Mouse (Mus musculus) heart, embryonic 11.5 days (tissue): ENCODE measurements around the gene Cldn14. TPM values are rescaled to one million over a fixed set of nuclear protein-coding genes. Genes with fewer than 3 reads are reported as not detected.
"Not testable (repeated sequence)": the region's sequence is repeated elsewhere in the genome, so short reads cannot be mapped to it uniquely, and the experiment has no call there.

Experiments
- ATAC-seq: fragments of 200-750 bp; cut with Nextera tagmentation; replicated peaks from 2 replicates; pipeline ENCODE4 v1.8.0; 2017; ENCODE audit warnings: moderate library complexity; ENCODE audit not compliant: insufficient number of reproducible peaks, low FRiP score, low TSS enrichment
- H3K27ac ChIP-seq: fragments of 300-500 bp; sonication (generic); 2 replicates; pipeline ENCODE4 v1.5.1; 2014; ENCODE audit warnings: mild to moderate bottlenecking, low read depth, low read length
- H3K27me3 ChIP-seq: fragments of 300-500 bp; sonication (generic); 2 replicates; pipeline ENCODE4 v1.6.1; 2014; ENCODE audit warnings: mild to moderate bottlenecking, low read length, mixed read lengths; ENCODE audit not compliant: control insufficient read depth, insufficient read depth
- H3K36me3 ChIP-seq: fragments of 300-500 bp; sonication (generic); 2 replicates; pipeline ENCODE4 v1.6.1; 2014; ENCODE audit warnings: mild to moderate bottlenecking, low read length, moderate library complexity, mixed read lengths; ENCODE audit not compliant: control insufficient read depth, insufficient read depth
- H3K4me1 ChIP-seq: fragments of 300-500 bp; sonication (generic); 2 replicates; pipeline ENCODE4 v1.6.1; 2014; ENCODE audit warnings: low read length; ENCODE audit not compliant: control insufficient read depth, insufficient read depth
- H3K4me2 ChIP-seq: fragments of 300-500 bp; sonication (generic); 2 replicates; pipeline ENCODE4 v1.6.1; 2014; ENCODE audit warnings: mild to moderate bottlenecking, moderate library complexity
- H3K4me3 ChIP-seq: fragments of 300-500 bp; sonication (generic); 2 replicates; pipeline ENCODE4 v1.5.1; 2014; ENCODE audit warnings: low read depth, low read length
- H3K9ac ChIP-seq: fragments of 300-500 bp; sonication (generic); 2 replicates; pipeline ENCODE4 v1.6.1; 2014; ENCODE audit warnings: mild to moderate bottlenecking, low read depth, low read length, moderate library complexity
- H3K9me3 ChIP-seq: fragments of 300-500 bp; sonication (generic); replicated peaks from 2 replicates; pipeline ENCODE4 v1.6.1; 2016; ENCODE audit warnings: low read length; ENCODE audit not compliant: control insufficient read depth
- WGBS: fragments of 180-500 bp; shearing (Covaris S2); extraction: QIAGEN DNeasy Blood & Tissue Kit; methylation state at CpG from one replicate; pipeline ENCODE4 v1.1.7; 2014; ENCODE audit not compliant: insufficient replicate concordance; 5-methylcytosine and 5-hydroxymethylcytosine counted together
- polyA plus RNA-seq: library from polyadenylated mRNA; unstranded; fragments of >200 nt; fragmentation: Nextera tagmentation; extraction: Ambion mirVana; gene quantifications from 2 replicates; pipeline ENCODE4 v1.2.1, GENCODE M21; 2014

Cldn14 gene
- polyA plus RNA-seq, 1 experiment from 2014 or later: 0.13 TPM

DNA sequence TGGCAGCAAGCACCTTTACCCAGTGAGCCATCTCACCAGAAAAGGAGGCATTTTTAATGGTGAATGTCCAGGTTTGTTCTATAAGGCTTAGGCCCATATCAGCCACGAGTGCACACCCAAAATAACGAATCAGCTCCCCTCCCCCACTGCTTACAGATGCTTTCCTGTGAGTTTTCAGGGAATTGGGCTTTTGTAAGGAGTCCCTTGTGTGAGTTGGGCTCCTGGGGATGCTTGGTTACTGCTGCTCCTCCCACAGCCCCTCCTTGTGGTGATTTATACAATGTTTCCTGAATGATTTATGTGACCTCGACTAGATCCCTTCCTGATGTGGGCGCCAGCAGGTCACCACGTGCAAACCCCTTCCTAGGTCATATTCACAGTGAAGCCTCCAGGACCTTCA lies 9.7 kb downstream of the Cldn14 start:
- Histone ChIP-seq H3K4me1 (no peaks in the 10 kb centered on the region), H3K9me3 (no peaks in the 10 kb centered on the region), H3K4me2 (no peak overlapping the region), H3K27ac (no peak overlapping the region), H3K4me3 (no peak overlapping the region), H3K36me3 (no peaks in the 10 kb centered on the region), H3K27me3 (no peaks in the 10 kb centered on the region), H3K9ac (no peak overlapping the region)
- 63% methylated on average over 5 of the region's 5 CpGs for WGBS
- ATAC-seq: no peak

DNA sequence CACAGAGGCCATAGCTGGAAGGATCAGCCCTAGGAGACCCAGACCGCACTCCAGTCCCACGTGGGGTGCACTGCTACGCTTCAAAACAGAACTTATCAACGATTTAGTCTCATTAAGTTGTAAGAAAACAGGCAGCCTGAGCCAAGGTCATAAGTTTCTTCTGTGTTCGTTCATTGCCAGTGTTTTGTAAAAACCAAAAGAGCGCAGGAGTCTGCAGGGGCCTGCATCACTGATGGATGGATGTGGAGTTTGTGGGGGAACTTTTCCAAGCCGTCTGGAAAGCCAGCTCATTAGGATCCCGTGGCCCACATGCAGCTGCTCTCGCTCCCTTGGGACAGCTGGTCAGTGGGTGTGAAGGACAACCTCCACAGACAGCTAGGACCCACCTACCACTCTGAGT lies 25.1 kb downstream of the Cldn14 start:
- Histone ChIP-seq H3K9ac (no peak overlapping the region), H3K4me3 (no peak overlapping the region), H3K36me3 (no peaks in the 10 kb centered on the region), H3K9me3 (no peaks in the 10 kb centered on the region), H3K4me1 (no peaks in the 10 kb centered on the region), H3K4me2 (no peak overlapping the region), H3K27ac (no peak overlapping the region), H3K27me3 (no peaks in the 10 kb centered on the region)
- ATAC-seq: no peak
- 76% methylated on average over 9 of the region's 9 CpGs for WGBS

DNA sequence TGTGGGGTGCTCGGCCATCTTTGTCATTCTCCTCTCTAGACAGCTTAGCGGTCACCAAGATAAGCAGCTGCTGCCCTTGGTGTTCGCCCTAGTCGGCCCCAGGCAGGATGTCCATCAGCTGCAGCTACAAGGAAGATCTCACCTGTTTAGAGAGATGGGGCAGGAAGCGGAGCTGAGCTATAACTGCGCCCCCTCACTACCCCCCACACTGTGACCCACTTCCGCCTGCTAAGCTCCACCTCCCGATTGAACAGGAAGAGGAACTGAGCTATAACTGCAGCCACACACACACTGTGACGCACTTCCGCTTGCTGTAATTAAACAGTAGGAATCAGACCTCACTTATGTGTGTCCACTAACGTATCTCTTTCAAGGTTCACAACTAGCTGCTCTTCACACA lies 26.3 kb downstream of the Cldn14 start:
- H3K9me3 ChIP-seq: no peaks in the 10 kb centered on the region
- H3K9ac ChIP-seq: no peak overlapping the region
- no peaks in the 10 kb centered on the region for H3K4me1 ChIP-seq
- WGBS: 72% methylated on average over 11 of the region's 11 CpGs
- no peak overlapping the region for H3K27ac ChIP-seq
- H3K4me3 ChIP-seq: no peak overlapping the region
- ATAC-seq: no peak
- no peaks in the 10 kb centered on the region for H3K27me3 ChIP-seq
- no peak overlapping the region for H3K4me2 ChIP-seq
- no peaks in the 10 kb centered on the region for H3K36me3 ChIP-seq

DNA sequence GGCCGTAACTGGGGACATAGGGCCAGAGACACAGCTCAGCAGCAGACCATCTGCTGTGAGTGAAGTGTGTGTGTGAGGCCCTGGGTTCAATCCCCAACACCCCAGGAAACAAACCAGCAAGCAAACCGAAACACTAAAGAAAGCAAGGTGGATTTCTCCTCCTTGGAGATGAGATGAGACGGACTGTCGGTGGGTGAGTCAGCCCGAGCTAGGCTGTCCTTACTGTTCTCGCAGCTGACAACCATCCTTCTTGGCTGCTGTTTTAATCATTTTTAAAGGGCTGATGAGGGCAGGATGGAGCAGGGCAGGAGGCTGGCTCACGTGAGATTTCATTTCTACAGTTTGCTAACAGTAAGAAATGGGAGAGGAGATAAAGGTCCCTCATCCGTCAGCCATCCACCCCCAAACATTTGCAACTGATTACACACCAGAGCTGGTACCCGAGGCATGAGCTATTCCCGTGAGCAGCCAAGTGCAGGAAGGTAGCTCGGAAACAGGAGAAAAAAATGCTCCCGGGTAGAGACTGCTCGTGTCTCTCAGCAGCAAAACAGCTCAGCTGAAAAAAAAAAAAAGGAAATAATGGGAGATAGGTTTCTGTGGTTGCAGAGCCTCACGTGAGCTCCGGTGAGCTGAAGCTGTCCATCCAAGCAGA lies 27.3 kb downstream of the Cldn14 start:
- Histone ChIP-seq H3K27me3 (no peaks in the 10 kb centered on the region), H3K4me3 (no peak overlapping the region), H3K4me1 (no peaks in the 10 kb centered on the region), H3K27ac (no peak overlapping the region), H3K36me3 (no peaks in the 10 kb centered on the region), H3K4me2 (no peak overlapping the region), H3K9me3 (no peaks in the 10 kb centered on the region), H3K9ac (no peak overlapping the region)
- ATAC-seq: no peak
- WGBS: 50% methylated on average over 15 of the region's 15 CpGs

DNA sequence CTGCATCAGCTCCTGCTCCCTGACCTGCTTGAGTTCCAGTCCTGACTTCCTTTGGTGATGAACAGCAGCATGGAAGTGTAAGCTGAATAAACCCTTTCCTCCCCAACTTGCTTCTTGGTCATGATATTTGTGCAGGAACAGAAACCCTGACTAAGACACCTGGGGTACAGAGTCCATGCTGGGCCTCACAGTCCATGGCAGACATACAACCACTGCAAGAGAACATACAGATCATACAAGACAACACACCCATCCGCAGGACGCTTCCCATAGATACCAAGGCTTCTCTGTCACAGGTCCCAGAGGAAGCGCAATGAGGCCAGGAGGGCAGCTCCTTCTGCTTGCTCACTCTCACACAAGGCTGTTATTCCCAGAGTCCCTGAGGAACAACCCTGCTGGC lies 28.3 kb downstream of the Cldn14 start:
- 70% methylated on average over 3 of the region's 3 CpGs for WGBS
- not testable (repeated sequence) for H3K27me3 ChIP-seq

DNA sequence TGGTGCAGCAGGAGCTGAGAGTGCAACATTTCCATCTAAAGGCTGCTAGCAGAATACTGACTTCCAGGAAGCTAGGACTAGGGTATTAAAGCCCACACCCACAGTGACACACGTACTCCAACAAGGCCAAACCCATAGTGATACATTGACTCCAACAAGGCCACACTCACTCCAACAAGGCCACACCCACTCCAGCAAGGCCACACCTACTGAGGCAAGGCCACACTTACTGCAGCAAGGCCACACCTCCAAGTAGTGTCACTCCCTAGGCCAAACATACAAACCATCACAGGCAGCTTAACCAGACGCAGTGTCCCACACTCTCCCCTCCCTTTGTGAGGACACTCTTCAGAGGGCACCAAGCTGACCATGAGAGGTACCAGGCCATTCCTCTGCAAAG lies 29.3 kb downstream of the Cldn14 start:
- no peaks in the 10 kb centered on the region for H3K4me1 ChIP-seq
- no peak overlapping the region for H3K9ac ChIP-seq
- no peak overlapping the region for H3K27ac ChIP-seq
- 69% methylated on average over 2 of the region's 2 CpGs for WGBS
- H3K9me3 ChIP-seq: no peaks in the 10 kb centered on the region; the same call in 1 of the 2 replicates
- no peak overlapping the region for H3K4me3 ChIP-seq
- ATAC-seq: no peak
- H3K36me3 ChIP-seq: no peaks in the 10 kb centered on the region
- no peak overlapping the region for H3K4me2 ChIP-seq
- H3K27me3 ChIP-seq: no peaks in the 10 kb centered on the region

More for the DNA sequence above, 28.3 kb downstream of the Cldn14 start:
- not testable (repeated sequence) for H3K4me1 ChIP-seq, ATAC-seq, H3K27ac ChIP-seq, H3K4me2 ChIP-seq, H3K9me3 ChIP-seq, H3K4me3 ChIP-seq, H3K9ac ChIP-seq, H3K36me3 ChIP-seq

DNA sequence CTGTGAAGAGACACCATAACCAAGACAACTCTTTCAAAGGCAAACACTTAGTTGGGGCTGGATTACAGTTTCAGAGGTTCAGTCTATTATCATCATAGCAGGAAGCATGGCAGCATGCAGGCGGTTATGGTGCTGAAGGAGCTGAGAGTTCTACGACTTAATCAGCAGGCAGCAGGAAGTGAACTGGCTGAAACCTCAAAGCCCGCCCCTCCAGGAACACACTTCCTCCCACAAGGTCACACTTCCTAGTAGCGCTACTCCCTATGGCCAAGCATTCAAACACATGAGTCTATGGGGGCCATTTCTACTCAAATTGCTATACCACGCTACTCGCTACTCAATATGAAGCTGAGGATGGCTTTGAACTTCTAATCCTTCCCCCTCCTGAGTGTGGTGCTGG lies 31.1 kb downstream of the Cldn14 start:
- Histone ChIP-seq H3K27me3 (no peaks in the 10 kb centered on the region), H3K27ac (no peak overlapping the region), H3K4me2 (no peak overlapping the region), H3K36me3 (no peaks in the 10 kb centered on the region), H3K9ac (no peak overlapping the region), H3K4me3 (no peak overlapping the region), H3K4me1 (no peaks in the 10 kb centered on the region), H3K9me3 (no peaks in the 10 kb centered on the region; the same call in 1 of the 2 replicates)
- no peak for ATAC-seq
- whole genome bisulfite sequencing: 83% methylated on average over 6 of the region's 6 CpGs

DNA sequence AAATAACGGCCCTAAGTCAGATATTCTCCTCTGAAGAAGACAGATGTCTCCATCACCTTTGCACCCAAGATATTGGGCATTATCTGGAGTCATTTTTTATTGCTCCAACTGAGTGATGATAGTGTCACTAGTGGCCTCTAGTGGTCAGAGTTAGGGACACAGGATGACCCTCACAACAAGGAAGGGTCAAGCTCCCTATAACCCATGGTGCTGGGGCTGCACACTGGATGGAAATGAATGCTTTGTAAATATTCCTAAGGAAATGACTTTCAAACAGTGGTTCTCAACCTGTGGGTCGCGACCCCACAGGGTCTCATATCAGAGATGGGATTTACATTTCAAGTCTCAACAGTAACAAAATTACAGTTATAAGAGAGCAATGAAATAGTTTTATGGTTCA lies 31.7 kb downstream of the Cldn14 start:
- H3K4me3 ChIP-seq: no peak overlapping the region
- 37% methylated on average over 3 of the region's 3 CpGs for WGBS
- ATAC-seq: no peak
- no peaks in the 10 kb centered on the region for H3K36me3 ChIP-seq
- no peaks in the 10 kb centered on the region for H3K4me1 ChIP-seq
- H3K9me3 ChIP-seq: no peaks in the 10 kb centered on the region; the same call in 1 of the 2 replicates
- H3K4me2 ChIP-seq: no peak overlapping the region
- no peaks in the 10 kb centered on the region for H3K27me3 ChIP-seq
- H3K27ac ChIP-seq: no peak overlapping the region
- H3K9ac ChIP-seq: no peak overlapping the region

DNA sequence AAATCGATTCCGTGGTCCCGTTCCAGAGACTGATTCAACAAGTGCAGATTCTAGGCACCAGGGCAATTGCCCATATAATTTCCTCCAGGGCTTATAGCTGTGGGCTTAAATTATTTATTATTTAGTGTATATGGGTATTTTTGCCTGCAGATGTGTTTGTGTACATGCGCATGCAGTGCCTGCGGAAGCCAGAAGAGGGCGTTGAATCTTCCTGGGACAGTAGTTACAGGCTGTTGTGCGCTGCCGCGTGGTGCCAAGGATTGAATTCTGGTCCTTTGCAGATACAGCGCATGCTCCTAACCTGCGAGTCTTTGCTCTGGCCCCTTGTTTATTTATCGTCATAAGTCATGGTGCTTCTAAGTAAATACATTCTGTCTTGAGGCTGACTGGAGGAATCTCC lies 33.2 kb downstream of the Cldn14 start:
- Histone ChIP-seq H3K4me2 (no peak overlapping the region), H3K27ac (no peak overlapping the region), H3K4me3 (no peak overlapping the region), H3K27me3 (no peaks in the 10 kb centered on the region), H3K9me3 (no peaks in the 10 kb centered on the region; the same call in 1 of the 2 replicates), H3K9ac (no peak overlapping the region), H3K36me3 (no peaks in the 10 kb centered on the region), H3K4me1 (no peaks in the 10 kb centered on the region)
- ATAC-seq: no peak
- 71% methylated on average over 12 of the region's 12 CpGs for WGBS
